Mouse (Mus musculus) left cerebral cortex, adult 18-20 months (tissue): Measurements from ENCODE around the gene Sptbn4. TPM values are rescaled to one million over a fixed set of nuclear protein-coding genes. Genes with fewer than 3 reads are reported as not detected.
A peak's percentile ranks its signal among the peaks of the same experiment; 100 is the strongest.

Source experiments
- DNase-seq, 2 experiments: peaks; one replicate each; pipeline ENCODE4 v3.0.0; 2021 to 2022; ENCODE audit warnings: low spot score in 2 of 2, mixed read lengths in 1 of 2
- total RNA-seq, 2 experiments: library from RNA; stranded (reverse); gene quantifications; 2 replicates each; pipeline ENCODE4 v1.2.3; 2021

The Sptbn4 gene
- total RNA-seq, 2 experiments from 2014 or later: 139 to 142 TPM

DNA sequence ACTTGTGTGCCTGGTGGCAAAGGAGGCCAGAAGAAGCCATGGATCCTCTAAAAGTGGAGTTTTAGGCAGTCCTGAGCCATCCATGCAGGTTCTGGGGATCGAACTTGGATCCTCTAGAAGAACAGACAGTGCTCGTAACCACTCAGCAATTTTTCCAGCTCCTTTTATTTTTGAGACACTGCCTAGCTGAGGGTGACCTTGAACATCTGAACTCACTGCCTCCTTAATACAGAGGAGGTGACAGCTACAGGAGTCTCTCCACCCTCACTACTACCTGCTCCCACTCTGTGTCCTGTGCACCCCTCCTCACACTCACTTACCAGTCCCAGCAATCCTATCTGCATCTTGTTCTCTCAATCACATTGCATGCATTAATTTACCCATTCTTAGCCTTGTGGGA, 28.1 kb upstream of the Sptbn4 start:
- no peak for DNase-seq

DNA sequence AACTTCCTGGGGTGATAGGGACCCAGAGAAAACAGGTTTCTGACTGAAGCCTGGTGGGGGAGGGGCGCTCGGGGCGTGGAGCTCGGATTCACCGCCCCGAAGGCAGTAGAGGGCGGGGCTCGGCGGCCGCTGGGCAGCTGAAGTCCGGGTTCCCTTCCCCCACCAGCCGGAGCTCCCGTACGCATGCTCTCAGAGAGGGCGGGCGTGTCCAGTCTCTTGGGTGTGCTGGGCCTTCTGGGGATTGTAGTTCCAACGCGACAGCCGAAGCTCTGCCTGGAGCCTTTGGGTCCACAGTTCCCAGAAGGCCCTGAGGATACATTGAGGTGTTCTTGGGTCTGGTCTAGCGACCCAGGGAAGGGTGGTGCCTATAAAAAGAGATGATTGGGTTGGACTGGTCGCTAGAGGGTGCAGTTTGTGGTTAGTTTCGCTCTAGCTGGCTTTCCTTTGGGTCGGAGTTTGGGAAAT, 27.0 kb upstream of the Sptbn4 start:
- peak; percentile 97 for DNase-seq

DNA sequence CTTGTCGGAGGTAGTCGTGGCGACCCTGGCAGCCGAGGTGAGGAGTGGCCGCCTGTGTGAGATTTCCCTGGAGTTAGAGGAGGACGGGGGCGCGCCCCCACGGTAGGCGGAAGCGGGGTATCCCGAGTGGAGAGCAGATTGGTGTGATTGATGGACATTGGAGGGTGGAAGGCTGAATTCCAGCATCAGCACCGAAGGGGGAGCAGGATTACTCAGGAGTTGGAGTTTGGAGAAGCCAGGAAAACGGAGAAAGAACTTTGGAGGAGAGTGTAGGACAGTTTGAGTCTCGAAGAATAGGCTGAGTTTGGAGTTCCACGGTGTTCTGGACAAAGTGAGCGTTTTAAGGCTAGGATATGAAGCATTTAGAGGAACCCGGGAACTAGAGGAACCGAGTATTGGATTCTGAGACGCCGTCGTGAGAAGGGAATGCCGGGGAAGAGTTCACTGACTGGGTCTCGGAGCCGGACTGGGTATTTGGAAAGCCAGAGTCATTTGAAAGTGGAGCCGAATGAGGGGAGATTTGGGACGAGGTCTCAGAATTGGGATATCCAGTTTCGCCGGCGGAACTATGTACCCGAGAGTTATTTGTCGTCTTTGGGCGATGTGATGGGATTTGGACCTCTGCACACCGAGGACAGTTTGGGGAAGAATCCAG, 26.5 kb upstream of the Sptbn4 start:
- DNase-seq: no peak

DNA sequence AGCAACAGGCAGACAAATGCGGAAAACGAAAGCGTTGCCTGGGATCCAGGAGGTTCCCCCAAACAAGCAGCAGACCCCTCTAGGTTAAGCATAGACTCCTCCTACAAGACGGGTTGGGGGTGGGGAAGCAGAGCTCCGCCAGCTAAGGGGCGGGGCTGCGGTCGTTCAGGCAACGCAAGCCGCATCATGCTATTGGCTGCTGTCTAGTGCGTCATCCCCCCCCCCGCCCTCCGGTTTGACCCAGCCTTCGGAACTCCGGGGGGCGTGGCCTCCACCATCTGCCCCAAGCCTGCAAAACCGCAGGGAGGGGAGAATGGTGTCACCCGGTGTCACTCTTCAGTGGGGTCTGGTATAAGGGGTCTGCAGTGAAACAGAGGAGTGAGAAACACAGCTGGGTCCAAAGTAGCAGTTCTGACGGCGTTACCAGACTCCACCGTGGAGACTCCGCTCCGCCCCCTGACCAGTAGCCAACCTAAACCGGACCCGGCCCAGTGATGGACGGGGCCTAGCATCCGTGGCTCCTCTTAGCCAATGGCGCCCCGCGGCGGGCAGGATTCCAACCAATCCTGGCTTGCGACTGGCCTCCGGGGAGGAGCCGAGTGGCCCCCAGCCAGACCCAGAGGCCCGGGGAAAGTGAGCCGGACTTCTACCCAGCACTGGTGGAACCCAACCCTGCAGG, 25.8 kb upstream of the Sptbn4 start, which contains the start of gene Sertad3:
Sertad3 (plus strand) TSS at position 613 of the 679 bp plus-strand sequence.
- peak; percentile 98 to 99 for DNase-seq

DNA sequence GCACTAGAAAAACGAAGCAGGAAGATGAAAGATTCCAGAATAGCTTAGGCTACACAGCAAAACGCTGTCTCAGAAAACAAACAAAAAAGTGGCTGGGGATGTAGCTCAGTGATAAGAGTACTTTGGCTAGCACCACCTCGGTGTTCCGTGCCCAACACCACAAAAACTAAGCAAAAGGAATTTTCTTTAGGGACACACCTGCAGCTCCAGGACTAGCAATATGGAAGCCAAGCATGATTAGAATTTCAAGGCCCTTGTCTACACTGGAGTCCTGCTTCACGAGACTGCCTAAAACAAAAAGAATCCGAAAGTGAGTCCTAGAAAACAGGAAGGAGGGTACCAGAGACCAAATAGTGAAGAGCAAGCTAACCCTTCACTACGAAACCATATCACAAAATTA, 25.1 kb upstream of the Sptbn4 start:
- DNase-seq: no peak

DNA sequence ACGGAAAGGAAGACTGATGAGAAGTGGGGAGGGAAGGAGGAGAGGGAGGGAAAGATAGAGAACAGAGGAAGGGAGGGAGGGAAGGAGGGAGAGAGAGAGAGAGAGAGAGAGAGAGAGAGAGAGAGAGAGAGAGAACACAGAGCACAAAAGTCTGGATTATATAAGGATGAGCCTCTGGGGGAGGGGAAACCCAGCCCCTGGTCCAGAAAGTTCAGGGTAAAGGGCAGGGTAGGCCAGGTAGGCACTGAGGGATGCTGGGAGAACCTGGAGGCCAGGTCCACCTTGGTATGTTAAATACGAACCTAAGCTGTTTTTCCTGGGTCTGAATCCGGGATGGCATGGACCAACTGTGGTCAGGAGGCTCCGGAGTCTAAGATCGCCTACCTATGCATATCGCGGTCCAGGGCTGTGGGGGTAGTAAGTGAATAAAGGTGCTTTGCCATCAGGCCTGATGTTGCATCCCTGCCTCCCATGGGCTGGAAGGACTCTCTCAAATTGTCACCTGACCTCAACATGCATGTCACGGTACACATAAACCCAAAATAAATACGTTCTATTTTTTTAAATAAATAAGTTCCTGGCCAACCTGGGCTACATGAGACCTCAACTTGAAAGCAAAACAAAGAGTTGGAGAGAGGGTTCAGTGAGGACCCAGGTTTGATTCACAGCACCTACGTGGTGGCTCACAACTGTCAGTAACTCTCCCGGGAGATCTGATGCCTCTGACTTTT, 24.1 kb upstream of the Sptbn4 start:
- DNase-seq: no peak

DNA sequence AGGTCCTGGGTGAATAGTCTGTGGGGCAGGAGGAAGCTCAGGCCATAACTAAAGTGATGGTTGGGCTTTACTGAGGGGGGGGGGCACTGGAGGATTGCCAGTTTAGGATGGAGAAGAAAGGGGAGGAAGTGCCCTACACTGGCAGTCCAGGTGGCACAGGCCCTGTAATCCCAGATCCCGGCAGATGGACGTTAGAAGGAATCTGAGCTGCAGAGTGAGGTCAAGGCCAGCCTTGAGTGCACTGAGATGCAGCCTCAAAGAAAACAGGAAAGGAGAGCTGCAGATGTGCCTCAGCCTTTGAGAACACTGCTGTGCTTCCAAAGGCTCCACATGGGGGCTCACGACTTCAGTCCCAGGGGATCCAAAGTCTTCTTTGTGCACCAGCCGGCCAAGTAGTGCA, 20.2 kb upstream of the Sptbn4 start:
- no peak for DNase-seq

DNA sequence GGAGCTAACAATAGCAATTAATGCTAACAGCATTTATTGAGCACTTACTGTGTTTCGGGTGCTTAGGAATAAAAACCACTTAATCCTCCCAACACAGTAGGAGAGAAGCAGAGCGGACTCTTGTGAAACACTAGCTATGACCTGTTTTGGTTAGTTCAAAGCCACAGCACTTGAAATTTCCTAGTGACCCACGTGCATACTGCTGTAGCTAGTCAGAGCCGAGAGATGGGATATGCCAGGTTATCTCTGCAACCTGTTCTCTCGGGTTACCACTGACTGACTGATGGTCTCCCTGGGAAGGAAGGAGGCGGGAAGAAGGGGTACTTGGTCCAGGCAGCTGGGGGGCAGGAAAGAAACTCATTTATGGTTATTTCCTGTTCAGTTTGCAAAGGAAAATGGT, 13.0 kb upstream of the Sptbn4 start:
- no peak for DNase-seq

DNA sequence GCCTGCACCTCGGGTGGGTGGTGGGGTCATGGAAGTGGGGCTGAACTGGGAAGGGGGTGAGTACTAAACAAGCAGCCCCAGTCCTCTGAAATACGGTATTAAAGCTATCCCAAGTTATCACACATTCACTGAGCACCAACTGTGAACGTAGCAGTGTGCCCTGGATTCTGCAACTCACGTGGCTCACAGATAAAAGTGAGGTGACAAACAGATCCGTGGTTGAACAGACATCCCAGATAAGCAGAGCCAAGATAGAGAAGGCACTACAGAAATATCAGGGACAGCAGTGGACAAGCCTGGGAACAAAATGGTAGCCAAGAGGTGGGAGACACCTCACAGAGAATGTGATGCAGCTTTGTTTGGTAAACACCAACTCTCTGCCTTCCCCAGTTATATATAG, 12.2 kb upstream of the Sptbn4 start:
- no peak for DNase-seq

DNA sequence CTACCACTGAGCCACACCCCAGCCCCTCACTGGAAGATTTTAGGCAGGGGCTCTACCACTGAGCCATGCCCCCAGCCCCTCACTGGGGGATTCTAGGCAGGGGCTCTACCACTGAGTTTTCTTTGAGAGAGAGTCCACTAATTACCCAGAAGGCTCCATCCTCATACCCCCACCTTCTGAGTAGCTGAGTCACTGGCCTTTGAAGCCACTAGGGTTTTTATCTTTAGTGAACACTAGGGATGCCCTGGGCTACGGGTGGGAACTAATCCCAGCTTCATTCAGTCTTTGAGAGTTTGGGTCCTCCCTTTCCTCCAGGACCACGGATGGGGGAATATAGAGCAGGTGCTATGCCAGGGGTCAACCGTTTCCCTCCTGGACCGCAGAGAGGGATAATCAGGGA, 11.1 kb upstream of the Sptbn4 start:
- DNase-seq: no peak

DNA sequence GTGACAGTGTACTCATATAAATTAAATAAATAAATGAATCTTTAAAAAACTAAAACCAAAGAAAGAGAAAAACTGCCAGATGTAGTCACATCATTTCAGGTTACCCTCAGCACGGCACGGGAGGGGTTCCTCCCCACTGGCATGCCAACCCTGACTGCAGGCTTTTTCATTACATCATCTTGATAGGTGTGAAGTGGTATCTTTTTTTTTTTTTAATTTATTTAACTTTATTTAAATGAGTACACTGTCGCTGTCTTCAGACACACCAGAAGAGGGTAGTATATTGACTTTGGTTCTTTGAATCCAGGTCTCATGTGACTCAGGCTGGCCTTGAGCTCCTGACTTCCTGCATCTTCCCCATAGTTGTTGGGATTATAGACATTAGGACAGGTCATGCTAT, 7.8 kb upstream of the Sptbn4 start:
- no peak for DNase-seq

DNA sequence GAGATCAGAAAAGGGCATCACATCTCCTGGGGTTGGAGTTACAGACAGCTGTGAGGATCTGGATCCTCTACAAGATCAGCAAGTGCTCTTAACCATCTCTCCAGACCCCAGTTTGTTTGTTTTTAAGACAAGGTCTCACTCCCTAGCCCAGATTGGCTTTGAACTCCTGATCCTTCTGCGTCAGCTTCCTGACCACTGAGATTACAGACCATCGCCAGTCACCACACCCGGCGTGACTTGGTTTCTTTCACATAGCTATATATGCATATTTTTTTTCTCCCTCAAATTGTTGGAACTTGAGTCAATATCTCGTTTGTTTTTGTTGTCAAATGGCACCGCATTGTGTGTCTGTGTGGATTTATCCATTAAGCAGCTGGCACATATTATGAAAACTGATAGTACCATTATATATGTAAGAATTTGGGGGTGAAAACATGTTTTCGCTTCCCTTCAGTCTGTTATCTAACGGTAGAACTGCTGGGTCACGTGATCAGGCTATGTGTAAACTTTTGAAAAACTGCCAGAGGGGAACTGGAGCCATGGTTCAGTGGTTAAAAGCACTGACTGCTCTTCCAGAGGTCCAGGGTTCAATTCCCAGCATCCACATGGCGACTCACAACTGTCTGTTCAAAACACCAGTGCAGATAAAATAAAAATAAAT, 7.1 kb upstream of the Sptbn4 start:
- no peak for DNase-seq

DNA sequence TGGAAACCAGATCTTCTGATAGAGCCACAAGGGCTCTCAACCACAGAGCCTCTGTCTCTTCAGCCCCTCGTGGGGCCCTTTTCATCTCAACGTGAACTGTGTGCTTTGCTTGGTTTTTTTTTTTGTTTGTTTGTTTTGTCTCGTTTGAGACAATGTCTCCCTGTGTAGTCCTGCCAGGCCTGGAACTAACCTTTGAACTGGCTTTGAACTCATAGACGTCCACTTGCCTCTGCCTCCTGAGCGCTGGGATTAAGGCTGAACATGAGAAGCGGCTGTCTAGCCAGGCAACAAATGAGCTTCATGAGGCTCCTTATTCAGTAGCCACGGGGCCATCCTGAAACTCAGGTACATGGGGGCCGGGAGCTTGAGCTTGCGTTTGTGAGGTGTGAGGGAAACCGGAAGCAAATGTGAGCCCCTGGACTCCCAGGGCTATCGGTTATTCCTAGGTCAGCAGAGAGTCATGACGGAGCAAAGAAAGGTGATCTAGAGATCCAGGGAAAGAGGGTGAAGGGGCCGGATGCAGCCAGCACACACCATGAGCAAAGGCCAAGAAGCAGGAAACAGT, 4.8 kb upstream of the Sptbn4 start:
- no peak for DNase-seq

DNA sequence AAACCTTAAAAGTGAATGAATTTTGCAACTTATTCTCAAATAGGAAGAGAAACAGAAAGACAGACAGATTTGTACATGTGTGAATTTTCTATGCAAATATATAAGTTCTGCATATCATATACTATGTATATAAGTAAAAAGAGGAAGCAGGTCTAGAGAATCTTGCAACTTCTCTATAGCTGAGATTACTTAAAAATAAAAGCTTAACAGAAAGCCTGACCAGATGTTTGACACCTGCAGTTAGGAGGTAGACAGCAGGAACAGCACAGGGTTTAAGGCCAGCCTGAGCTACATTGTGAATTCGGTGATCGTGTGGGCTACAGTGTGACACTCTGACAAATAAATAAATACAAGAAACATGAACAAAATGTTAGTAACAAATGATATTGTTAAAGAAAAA, 3.9 kb upstream of the Sptbn4 start:
- no peak for DNase-seq

DNA sequence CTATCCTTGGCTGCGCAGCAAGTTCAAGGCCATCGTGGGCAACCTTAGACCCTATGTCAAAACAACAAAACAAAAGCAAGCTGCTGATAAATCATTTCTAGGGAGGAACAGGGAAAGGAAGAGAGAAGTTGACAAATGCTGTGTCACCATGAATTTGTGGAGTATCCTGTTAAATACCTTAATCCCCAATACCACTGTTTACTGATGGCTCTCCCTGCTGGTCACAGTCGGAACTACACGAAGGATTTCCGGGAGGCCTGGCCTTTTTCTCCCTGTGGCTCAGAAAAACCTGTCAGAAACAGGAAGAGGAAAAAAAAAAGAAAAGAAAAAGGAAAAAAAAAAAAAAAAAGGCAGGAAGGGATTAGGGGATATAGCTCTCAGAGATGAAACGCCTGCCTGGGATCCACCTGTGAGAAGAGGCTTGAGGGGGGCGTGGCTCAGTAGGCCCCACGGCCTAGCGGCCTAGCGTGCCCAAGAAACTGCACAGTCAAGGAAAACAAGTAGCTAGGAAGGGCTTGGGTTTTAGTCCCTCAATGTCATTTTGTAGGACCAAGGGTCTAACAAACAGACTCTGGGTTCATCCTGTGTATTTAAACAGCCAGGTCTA, 1.9 kb upstream of the Sptbn4 start:
- DNase-seq: peak; percentile 47 to 76

DNA sequence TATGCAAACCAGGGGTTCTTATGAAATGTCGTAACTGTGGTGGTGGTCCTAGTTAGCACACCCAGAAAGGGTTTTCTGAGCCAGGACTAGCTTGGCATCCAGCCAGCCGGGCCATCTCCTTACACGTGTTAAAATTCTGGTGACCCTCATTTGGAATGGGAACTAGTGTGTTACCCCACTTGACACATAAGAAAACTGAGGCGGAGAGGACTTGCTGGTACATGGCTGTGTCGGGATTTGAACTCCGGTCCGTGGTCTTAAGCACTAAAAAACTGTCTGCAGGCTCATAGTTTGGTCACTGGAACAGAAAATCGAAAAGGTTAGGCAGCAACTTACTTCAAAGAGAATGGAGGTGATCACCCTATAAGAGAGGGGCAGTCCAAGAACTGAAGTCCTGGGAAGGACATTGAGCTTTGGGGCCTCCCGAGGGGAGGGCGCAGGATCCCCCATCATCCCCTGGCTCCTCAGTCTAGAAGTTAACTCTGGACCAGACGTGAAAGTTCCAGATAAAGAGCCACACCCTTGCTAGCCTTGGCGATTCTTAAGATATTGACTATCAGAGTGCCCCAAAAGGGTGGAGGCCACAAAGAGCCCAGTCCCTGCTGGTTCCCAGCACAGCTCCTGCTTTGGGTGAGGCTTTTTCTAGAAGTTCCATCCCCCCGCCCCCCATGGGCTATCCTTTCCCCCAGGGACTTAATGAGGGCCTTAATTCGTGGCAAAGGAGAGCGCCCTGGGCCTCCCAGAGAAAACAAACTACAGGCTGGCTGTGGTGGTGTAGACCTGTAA, 1.1 kb upstream of the Sptbn4 start:
- peak in 1 of 2 experiments; percentile 15 for DNase-seq

DNA sequence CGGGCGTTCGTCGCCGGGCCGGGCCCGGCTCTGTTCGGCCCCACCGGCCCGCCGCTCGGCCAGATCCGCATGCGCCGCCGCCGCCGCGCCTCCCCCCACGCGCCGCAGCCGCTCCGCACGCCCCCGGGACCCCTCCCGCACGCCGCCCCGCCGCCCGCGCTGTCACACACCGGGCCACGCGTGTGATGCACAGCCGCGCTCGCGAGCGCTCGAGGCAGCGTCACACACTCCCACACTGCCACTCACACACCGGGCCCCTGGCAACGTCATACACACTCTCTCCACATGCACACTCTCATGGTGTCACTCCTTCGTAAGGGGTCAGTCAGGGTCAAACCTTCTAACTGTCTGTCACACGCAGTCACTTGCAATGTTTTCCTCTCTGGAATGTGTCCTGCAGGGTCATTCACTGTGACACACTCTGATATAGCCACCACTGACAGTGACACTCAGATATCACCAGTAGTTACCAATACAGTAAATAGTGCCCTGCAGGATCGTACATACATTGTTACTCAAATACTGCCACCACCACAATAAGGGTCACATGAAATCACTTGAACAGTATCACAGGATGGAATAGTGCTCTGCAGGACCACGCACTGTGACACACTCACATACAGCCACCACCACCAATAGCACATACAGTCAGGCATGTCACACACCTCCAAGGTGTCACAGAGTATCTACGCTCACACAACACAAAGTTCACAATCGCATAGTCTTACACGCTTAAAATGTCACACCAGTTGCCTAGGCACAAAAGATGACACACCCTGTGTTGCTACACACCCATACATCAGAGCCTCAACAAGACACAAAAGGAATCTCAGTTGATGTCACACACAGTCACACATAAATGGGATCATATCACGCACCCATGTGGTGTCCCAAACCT, 716 bp downstream of the Sptbn4 start:
- peak; percentile 65 to 79 for DNase-seq

DNA sequence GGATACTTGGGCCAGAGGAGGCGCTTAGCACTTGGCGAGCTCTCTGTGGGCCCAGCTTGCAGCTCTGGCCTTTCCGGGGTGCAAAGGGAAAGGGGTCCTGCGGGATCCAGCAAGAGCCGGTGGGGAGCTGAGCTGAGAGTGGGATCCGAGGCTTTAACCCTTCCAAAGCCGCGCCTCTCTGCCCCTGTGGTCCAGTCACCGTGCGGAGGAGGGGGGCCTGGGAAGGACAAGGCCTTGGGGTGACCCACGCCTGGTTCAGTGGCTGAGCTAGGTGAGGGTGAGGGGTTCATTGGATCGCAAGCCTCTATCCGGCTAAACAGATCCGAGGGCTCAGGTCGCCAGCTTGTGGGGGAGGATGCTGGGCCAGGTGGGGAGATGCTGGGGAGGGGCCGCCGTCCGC, 1.4 kb downstream of the Sptbn4 start:
- DNase-seq: no peak

DNA sequence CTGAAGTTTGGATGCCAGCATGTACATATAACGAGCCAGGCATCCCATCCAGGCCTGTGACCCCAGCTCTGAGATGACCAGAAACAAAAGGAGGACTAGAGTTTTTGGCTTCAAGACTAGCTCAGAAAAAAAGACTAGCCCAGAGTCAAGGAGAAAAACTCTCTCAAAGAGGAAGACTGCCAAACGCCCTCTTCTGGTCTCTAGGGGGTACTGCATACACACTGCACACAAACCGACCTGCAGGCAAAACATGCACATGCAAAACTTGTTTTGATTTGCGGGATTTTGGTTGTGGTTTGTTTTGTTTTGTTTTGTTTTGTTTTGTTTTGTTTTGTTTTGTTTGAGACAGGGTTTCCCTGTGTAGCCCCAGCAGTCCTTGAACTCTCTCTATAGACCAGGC, 7.5 kb downstream of the Sptbn4 start:
- DNase-seq: no peak
